Mouse (Mus musculus): ENCODE measurements around the gene Tectb. TPM values are rescaled to one million over a fixed set of nuclear protein-coding genes. Genes with fewer than 3 reads are reported as not detected.
A peak's percentile ranks its signal among the peaks of the same experiment; 100 is the strongest.

Gene Tectb
- polyA plus RNA-seq, 1 experiment from 2014 or later, result 0.05 TPM

DNA sequence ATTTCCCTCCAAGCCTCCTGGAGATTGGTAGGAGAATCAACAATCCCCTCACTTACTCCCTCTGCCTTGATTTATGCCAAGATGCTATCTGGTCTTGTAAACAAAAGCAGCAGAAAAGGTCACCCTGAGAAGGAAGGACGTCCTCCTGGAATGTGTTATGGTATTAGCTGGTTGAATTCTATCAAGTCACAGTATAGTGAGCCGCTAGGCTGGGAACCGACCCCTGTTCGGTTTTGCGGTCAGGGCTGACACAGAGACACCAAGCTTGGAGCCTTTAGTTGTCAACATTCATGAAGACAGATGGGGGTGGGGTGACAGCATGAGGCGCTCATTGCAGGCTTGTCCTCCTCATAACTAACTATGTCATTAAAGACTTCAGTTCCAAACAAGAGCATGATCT is 20.7 kb upstream of the Tectb start:
- Histone ChIP-seq H3K4me3 (replicated peaks; ENCODE audit: low read depth, low read length) (no peak overlapping the region), H3K36me3 (ENCODE audit: insufficient read depth, low read length) (no peaks in the 10 kb centered on the region), H3K4me2 (ENCODE audit: low read length) (no peak overlapping the region), H3K27me3 (ENCODE audit: insufficient read depth, low read length) (no peaks in the 10 kb centered on the region), H3K27ac (no peak overlapping the region), H3K9ac (ENCODE audit: low read depth, low read length) (no peak overlapping the region), H3K4me1 (replicated peaks; ENCODE audit: insufficient read depth, low read length) (no peaks in the 10 kb centered on the region), H3K9me3 (replicated peaks; ENCODE audit: low read length) (no peaks in the 10 kb centered on the region)
- ATAC-seq (replicated peaks; ENCODE audit: low FRiP score, low read depth) (no peak), DNase-seq (ENCODE audit: low spot score) (peak; percentile 60)
- TF ChIP-seq CTCF (IDR thresholded peaks at IDR 0.05; ENCODE audit: low read depth), result no peak
- WGBS, result 42% methylated on average over 6 of the region's 6 CpGs

DNA sequence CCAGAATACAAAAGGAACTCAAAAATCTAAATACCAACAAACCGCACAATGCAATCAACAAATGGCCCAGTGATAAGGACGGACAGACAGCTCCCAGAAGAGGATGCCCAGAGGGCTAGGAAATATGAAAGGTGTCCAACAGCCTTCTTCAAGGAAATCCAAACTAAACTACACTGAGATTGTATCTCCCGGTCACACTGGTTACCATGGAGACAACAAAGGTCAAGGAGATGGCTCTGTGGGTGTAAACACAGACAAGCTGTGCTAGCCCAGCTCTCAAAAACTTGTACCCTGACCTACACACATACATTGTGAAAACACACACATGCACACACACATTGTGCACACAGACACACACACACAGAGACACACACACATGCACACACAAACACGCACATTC is 18.3 kb upstream of the Tectb start:
- TF ChIP-seq CTCF (IDR thresholded peaks at IDR 0.05; ENCODE audit: low read depth), result no peak
- Histone ChIP-seq H3K9me3 (replicated peaks; ENCODE audit: low read length) (no peaks in the 10 kb centered on the region), H3K27ac (no peak overlapping the region), H3K4me2 (ENCODE audit: low read length) (no peak overlapping the region), H3K4me1 (replicated peaks; ENCODE audit: insufficient read depth, low read length) (no peaks in the 10 kb centered on the region), H3K4me3 (replicated peaks; ENCODE audit: low read depth, low read length) (no peak overlapping the region), H3K36me3 (ENCODE audit: insufficient read depth, low read length) (no peaks in the 10 kb centered on the region), H3K27me3 (ENCODE audit: insufficient read depth, low read length) (no peaks in the 10 kb centered on the region), H3K9ac (ENCODE audit: low read depth, low read length) (no peak overlapping the region)
- DNase-seq (ENCODE audit: low spot score), result no peak
- ATAC-seq (replicated peaks; ENCODE audit: low FRiP score, low read depth), result no peak
- 73% methylated on average over 4 of the region's 4 CpGs for WGBS

DNA sequence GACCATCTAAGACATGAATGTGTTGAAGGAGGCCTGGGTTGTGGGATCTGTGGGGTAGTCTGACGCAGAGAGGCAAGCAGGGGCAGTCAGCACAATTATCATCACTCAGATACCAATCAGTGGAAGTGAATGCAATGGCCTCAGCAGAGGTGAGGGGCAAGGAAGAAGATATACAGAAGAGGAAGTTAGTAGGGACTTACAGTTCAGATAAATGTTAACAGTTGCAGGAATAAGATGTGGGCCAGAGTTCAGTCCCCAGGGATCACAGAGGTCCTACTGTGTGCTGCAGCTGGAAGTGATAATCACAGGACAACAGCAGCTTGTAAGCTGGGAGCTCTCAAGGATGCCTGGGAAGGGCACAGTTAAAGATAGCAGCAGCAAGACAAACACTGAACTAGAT is 16.4 kb upstream of the Tectb start:
- H3K27me3 ChIP-seq (ENCODE audit: insufficient read depth, low read length), result no peaks in the 10 kb centered on the region
- TF ChIP-seq CTCF (IDR thresholded peaks at IDR 0.05; ENCODE audit: low read depth), result no peak
- no peak overlapping the region for H3K4me3 ChIP-seq (replicated peaks; ENCODE audit: low read depth, low read length)
- no peak overlapping the region for H3K9ac ChIP-seq (ENCODE audit: low read depth, low read length)
- DNase-seq (ENCODE audit: low spot score) (no peak), ATAC-seq (replicated peaks; ENCODE audit: low FRiP score, low read depth) (no peak)
- H3K4me1 ChIP-seq (replicated peaks; ENCODE audit: insufficient read depth, low read length), result no peaks in the 10 kb centered on the region
- no peak overlapping the region for H3K4me2 ChIP-seq (ENCODE audit: low read length)
- no peak overlapping the region for H3K27ac ChIP-seq
- 87% methylated on average over 1 of the region's 1 CpGs for WGBS
- H3K9me3 ChIP-seq (replicated peaks; ENCODE audit: low read length), result no peaks in the 10 kb centered on the region
- H3K36me3 ChIP-seq (ENCODE audit: insufficient read depth, low read length), result no peaks in the 10 kb centered on the region

DNA sequence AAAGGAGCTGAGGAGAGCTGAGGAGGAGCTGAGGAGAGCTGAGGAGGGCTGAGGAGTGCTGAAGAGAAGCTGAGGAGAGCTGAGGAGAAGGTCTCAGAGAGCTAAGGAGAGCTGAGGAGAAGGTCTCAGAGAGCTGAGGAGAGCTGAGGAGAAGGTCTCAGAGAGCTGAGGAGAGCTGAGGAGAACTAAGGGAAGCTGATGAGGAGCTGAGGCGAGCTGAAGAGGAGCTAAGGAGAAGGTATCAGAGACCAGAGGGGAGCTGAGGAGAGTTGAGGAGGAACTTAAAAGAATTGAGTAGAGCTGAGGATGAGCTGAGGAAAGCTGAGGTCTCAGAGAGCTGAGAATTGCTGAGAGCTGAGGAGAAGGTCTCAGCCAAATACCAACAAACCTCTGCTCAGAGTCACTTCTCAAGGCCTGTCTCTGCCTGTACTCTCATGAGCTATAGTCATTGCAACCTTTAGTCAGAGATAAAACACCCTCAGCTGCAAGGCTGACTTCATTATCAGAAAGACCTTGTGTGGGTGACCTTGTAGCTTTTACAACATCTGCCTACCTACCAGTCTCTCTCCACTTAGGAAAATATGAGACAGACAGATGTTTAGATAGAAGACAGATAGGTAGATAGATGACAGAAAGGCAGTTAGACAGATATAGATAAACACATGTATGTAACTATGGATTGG is 15.2 kb upstream of the Tectb start:
- no peak overlapping the region for H3K4me3 ChIP-seq (replicated peaks; ENCODE audit: low read depth, low read length)
- no peaks in the 10 kb centered on the region for H3K9me3 ChIP-seq (replicated peaks; ENCODE audit: low read length)
- H3K27ac ChIP-seq, result no peak overlapping the region
- ATAC-seq (replicated peaks; ENCODE audit: low FRiP score, low read depth), result no peak
- H3K4me1 ChIP-seq (replicated peaks; ENCODE audit: insufficient read depth, low read length), result no peaks in the 10 kb centered on the region
- DNase-seq (ENCODE audit: low spot score), result no peak
- no peak overlapping the region for H3K9ac ChIP-seq (ENCODE audit: low read depth, low read length)
- H3K27me3 ChIP-seq (ENCODE audit: insufficient read depth, low read length), result no peaks in the 10 kb centered on the region
- TF ChIP-seq CTCF (IDR thresholded peaks at IDR 0.05; ENCODE audit: low read depth), result no peak
- 74% methylated on average over 1 of the region's 1 CpGs for WGBS
- H3K4me2 ChIP-seq (ENCODE audit: low read length), result no peak overlapping the region
- H3K36me3 ChIP-seq (ENCODE audit: insufficient read depth, low read length), result no peaks in the 10 kb centered on the region

DNA sequence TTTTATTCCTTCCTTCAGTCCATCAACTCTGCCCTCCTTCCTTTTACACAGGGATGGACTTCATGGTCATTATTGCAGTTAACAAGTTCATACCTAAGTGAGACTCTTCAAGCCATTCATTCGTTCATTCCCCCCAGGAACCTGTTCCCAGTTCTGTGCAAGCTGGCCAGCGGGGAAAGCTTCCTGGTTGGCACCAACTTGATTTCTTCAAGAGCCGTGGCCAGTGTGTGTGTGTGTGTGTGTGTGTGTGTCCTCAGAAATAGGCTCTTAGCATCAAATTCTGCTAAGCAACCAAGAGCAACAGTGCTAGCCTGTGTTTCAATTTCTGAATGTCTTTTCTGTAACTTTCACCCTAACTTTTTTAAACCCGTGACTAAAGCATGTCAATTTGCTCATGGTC is 14.6 kb upstream of the Tectb start:
- no peaks in the 10 kb centered on the region for H3K9me3 ChIP-seq (replicated peaks; ENCODE audit: low read length)
- DNase-seq (ENCODE audit: low spot score) (no peak), ATAC-seq (replicated peaks; ENCODE audit: low FRiP score, low read depth) (no peak)
- H3K27me3 ChIP-seq (ENCODE audit: insufficient read depth, low read length), result no peaks in the 10 kb centered on the region
- no peak overlapping the region for H3K4me3 ChIP-seq (replicated peaks; ENCODE audit: low read depth, low read length)
- no peaks in the 10 kb centered on the region for H3K36me3 ChIP-seq (ENCODE audit: insufficient read depth, low read length)
- no peak for TF ChIP-seq CTCF (IDR thresholded peaks at IDR 0.05; ENCODE audit: low read depth)
- H3K9ac ChIP-seq (ENCODE audit: low read depth, low read length), result no peak overlapping the region
- no peaks in the 10 kb centered on the region for H3K4me1 ChIP-seq (replicated peaks; ENCODE audit: insufficient read depth, low read length)
- no peak overlapping the region for H3K4me2 ChIP-seq (ENCODE audit: low read length)
- H3K27ac ChIP-seq, result no peak overlapping the region
- WGBS, result 77% methylated on average over 4 of the region's 4 CpGs

DNA sequence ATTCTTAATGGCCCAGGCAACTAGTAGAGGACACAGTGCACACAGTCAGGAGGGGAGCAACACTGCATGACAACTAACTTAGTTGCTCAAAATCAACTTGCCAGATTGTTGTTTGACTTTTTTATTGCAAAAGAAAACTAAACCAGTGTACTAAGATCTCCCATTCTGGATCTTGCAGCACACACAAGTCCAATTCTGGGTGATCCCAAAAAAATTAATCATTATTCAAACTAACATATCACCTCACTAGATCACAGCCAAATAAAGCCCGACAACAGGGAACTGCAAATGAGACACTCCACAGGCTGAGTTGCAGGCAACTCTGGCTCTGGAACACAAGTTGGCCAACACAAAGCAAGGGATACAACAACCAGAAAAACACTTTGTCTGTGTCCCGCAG is 13.8 kb upstream of the Tectb start:
- H3K27me3 ChIP-seq (ENCODE audit: insufficient read depth, low read length), result no peaks in the 10 kb centered on the region
- DNase-seq (ENCODE audit: low spot score), result no peak
- H3K27ac ChIP-seq, result no peak overlapping the region
- no peaks in the 10 kb centered on the region for H3K4me1 ChIP-seq (replicated peaks; ENCODE audit: insufficient read depth, low read length)
- no peak overlapping the region for H3K9ac ChIP-seq (ENCODE audit: low read depth, low read length)
- no peak overlapping the region for H3K4me2 ChIP-seq (ENCODE audit: low read length)
- no peaks in the 10 kb centered on the region for H3K9me3 ChIP-seq (replicated peaks; ENCODE audit: low read length)
- H3K4me3 ChIP-seq (replicated peaks; ENCODE audit: low read depth, low read length), result no peak overlapping the region
- no peak for ATAC-seq (replicated peaks; ENCODE audit: low FRiP score, low read depth)
- no peaks in the 10 kb centered on the region for H3K36me3 ChIP-seq (ENCODE audit: insufficient read depth, low read length)
- WGBS, result 78% methylated on average over 2 of the region's 2 CpGs
- TF ChIP-seq CTCF (IDR thresholded peaks at IDR 0.05; ENCODE audit: low read depth), result no peak

DNA sequence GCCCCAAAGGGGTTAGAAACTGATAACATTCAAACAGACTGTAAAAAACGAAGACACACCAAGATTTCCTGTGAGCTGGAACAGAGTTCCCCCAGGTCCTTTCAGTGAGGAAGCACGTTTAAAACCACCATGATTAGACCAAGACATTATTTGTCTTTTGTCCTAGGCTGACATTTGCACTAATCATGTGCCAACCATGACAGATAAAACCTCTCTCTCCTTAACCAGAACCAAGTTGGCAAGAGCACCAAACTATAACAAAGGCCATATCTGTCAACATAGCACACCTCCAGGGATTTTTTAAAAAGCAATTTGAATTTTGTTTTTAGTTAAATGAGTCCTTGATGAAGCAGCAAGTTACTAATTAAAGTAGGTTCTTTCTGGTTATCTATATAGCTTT is 12.8 kb upstream of the Tectb start:
- ATAC-seq (replicated peaks; ENCODE audit: low FRiP score, low read depth) (no peak), DNase-seq (ENCODE audit: low spot score) (no peak)
- no peaks in the 10 kb centered on the region for H3K9me3 ChIP-seq (replicated peaks; ENCODE audit: low read length)
- H3K4me2 ChIP-seq (ENCODE audit: low read length), result no peak overlapping the region
- H3K4me1 ChIP-seq (replicated peaks; ENCODE audit: insufficient read depth, low read length), result no peaks in the 10 kb centered on the region
- H3K36me3 ChIP-seq (ENCODE audit: insufficient read depth, low read length), result no peaks in the 10 kb centered on the region
- no peaks in the 10 kb centered on the region for H3K27me3 ChIP-seq (ENCODE audit: insufficient read depth, low read length)
- H3K4me3 ChIP-seq (replicated peaks; ENCODE audit: low read depth, low read length), result no peak overlapping the region
- no peak overlapping the region for H3K9ac ChIP-seq (ENCODE audit: low read depth, low read length)
- no peak overlapping the region for H3K27ac ChIP-seq
- no peak for TF ChIP-seq CTCF (IDR thresholded peaks at IDR 0.05; ENCODE audit: low read depth)
- 78% methylated on average over 2 of the region's 2 CpGs for WGBS
